Mouse (Mus musculus) spleen, postnatal 14 days (tissue): ENCODE data around the gene Stra6l.

ENCODE experiments used
- DNase-seq, 2 experiments: peaks; one replicate each; pipeline ENCODE4 v3.0.0; 2021 to 2022; ENCODE audit warnings: low spot score in 2 of 2

Stra6l gene

DNA sequence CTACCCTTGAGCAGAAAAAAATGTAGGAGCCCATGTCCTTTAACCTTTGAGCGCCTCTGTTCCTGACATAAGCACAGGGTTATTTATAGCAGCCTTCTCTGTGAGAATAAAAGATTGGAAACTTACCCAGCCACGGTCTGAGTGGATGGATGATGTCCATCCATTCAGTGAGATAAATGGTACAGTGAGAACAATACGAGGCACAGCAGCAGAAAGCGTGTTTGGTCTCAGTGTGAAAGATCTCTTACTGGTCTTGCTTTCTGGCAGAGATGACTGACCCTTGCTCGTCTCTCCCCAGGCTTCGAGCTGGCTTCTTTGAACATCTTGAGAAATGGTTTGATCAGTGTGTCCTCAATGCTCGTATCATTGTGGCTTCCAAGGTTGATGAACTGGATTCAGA is 68.6 kb downstream of the Stra6l start:
- DNase-seq = no peak

DNA sequence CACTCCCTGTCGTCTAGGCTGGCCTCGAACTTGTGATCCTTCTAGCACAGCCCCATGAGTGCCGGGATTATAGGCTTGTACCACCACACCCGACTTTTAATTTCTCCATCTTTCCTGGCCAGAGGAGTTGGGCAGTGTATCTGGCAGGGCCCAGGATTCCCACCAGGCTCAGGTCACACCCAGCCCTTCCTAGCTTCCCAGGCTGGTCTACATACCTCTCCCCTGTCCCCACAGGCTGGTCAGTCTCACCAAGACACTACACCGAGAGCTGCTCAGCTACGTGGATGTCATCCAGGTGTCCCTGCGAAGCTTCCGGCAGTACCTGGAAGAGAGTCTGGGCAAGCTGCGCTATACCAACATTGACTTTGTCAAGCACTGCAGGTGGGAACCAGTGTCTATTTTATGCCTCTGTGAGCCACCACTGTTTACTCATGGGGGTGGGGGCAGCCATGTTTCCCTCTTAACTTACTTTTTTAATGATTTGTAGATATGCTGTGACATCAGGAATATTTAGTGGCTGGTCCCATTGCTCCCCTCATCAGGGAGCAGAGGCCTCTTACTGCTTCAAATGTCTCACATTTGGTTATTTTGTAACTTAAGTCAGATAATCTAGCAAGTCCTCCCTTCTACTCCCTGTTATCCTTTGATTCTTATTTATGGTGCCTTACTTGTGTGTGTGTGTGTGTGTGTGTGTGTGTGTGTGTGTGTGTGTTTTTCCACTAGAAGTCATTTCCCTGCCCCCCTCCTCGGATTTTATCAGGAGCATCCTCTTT is 73.4 kb downstream of the Stra6l start:
- no peak for DNase-seq

DNA sequence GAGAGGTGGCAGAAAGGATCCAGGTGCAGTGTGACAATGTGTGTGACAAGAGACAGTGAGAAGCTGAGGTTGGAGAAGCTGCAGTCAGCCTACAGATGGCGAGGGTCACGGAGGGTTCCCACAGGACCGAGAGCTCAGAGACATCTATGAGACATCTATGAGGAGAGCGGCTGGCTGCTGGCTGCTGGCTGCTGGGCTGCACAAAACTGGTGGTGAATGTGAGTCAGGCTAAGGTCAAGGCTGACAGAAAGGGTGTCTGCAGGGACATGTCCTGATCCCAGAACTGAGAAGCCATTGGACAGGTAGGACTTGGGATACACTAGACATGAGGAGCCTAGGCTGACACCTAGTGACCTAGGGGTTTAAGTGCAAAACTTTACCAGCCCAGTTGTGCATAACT is 75.5 kb downstream of the Stra6l start:
- no peak for DNase-seq

DNA sequence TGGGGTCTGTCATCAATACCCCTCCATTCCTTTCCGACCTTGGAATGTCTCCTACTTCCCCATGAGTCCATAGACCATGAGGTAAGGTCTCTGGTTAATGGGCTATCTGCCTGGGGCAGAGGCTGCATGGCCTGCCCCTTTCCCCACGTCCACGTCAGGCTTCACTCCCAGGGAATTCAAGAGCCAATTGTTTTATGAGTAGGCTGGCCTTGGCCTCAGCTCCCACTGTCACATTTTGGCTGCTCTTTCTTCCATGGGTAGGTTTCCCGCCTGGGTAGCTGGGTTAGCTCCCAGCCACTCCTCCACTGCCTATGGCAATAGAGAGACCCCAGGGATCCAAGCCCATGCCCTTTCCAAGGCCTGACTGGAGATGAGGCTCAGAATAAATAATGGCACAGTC is 80.1 kb downstream of the Stra6l start:
- DNase-seq = no peak
